Mouse (Mus musculus): Measurements from ENCODE around the gene Cnga2. TPM values are rescaled to one million over a fixed set of nuclear protein-coding genes. Genes with fewer than 3 reads are reported as not detected.
A peak's percentile ranks its signal among the peaks of the same experiment; 100 is the strongest.

Cnga2 gene
- polyA plus RNA-seq, 1 experiment, result 0.01 TPM

GRCm38 (mm10) chrX:72023542-72023941 lies 31.9 kb downstream of the Cnga2 start:
- Histone ChIP-seq H3K4me3 (no peak overlapping the region), H3K27me3 (ENCODE audit: control insufficient read depth, insufficient read depth, insufficient read length) (no peaks in the 10 kb centered on the region), H3K79me2 (ENCODE audit: control insufficient read depth, insufficient read depth) (no peaks in the 10 kb centered on the region), H3K4me2 (ENCODE audit: low read depth) (no peak overlapping the region), H3K36me3 (ENCODE audit: control insufficient read depth, insufficient read depth) (no peaks in the 10 kb centered on the region), H3ac (ENCODE audit: control insufficient read depth, insufficient read length) (no peak overlapping the region)
- TF ChIP-seq MAX (IDR thresholded peaks at IDR 0.05; ENCODE audit: low read depth), result no peak
- TF ChIP-seq TCF3 (IDR thresholded peaks at IDR 0.05; ENCODE audit: insufficient read length, low read depth), result no peak
- no peak for TF ChIP-seq CEBPB (IDR thresholded peaks at IDR 0.05; ENCODE audit: insufficient read depth, poor library complexity, severe bottlenecking)
- TF ChIP-seq E2F4 (IDR thresholded peaks at IDR 0.05; ENCODE audit: insufficient read depth), result no peak
- no peak for TF ChIP-seq USF1 (IDR thresholded peaks at IDR 0.05; ENCODE audit: low read depth)
- no peak for TF ChIP-seq SRF (IDR thresholded peaks at IDR 0.05; ENCODE audit: control insufficient read depth, insufficient read length, low read depth)
- no peak for TF ChIP-seq POLR2A (IDR thresholded peaks at IDR 0.05; ENCODE audit: insufficient read length, low read depth)
- TF ChIP-seq MYOG (IDR thresholded peaks at IDR 0.05; ENCODE audit: control insufficient read depth in 1 of 3, insufficient read depth in 1 of 3, insufficient read length in 2 of 3, low read depth in 2 of 3), result no peak
- TF ChIP-seq POLR2AphosphoS2 (IDR thresholded peaks at IDR 0.05; ENCODE audit: insufficient read length, low read depth), result no peak
- no peak for TF ChIP-seq MYOD1 (IDR thresholded peaks at IDR 0.05; ENCODE audit: control insufficient read depth in 1 of 3, insufficient read length in 2 of 3, low read depth in 2 of 3)
- TF ChIP-seq REST (IDR thresholded peaks at IDR 0.05; ENCODE audit: insufficient read depth, insufficient read length), result no peak
- TF ChIP-seq TCF12 (IDR thresholded peaks at IDR 0.05; ENCODE audit: insufficient read depth, poor library complexity, severe bottlenecking), result no peak

- Histone ChIP-seq H3K27me3 (ENCODE audit: control insufficient read depth, insufficient read depth, insufficient read length) (no peaks in the 10 kb centered on the region), H3K36me3 (ENCODE audit: control insufficient read depth, insufficient read depth) (no peaks in the 10 kb centered on the region), H3K79me2 (ENCODE audit: control insufficient read depth, insufficient read depth) (no peaks in the 10 kb centered on the region), H3K4me2 (ENCODE audit: low read depth) (peak overlapping the region; percentile 21), H3K4me3 (no peak overlapping the region), H3ac (ENCODE audit: control insufficient read depth, insufficient read length) (no peak overlapping the region)
- TF ChIP-seq MYOG (IDR thresholded peaks at IDR 0.05; ENCODE audit: control insufficient read depth in 1 of 3, insufficient read depth in 1 of 3, insufficient read length in 2 of 3, low read depth in 2 of 3) (peak in 1 of 3 experiments; percentile 32), MAX (IDR thresholded peaks at IDR 0.05; ENCODE audit: low read depth) (no peak), REST (IDR thresholded peaks at IDR 0.05; ENCODE audit: insufficient read depth, insufficient read length) (no peak), CEBPB (IDR thresholded peaks at IDR 0.05; ENCODE audit: insufficient read depth, poor library complexity, severe bottlenecking) (peak; percentile 46; the same call in 1 of the 2 replicates), E2F4 (IDR thresholded peaks at IDR 0.05; ENCODE audit: insufficient read depth) (no peak), MYOD1 (IDR thresholded peaks at IDR 0.05; ENCODE audit: control insufficient read depth in 1 of 3, insufficient read length in 2 of 3, low read depth in 2 of 3) (peak in 2 of 3 experiments; percentile 35 to 41), POLR2AphosphoS2 (IDR thresholded peaks at IDR 0.05; ENCODE audit: insufficient read length, low read depth) (no peak), TCF12 (IDR thresholded peaks at IDR 0.05; ENCODE audit: insufficient read depth, poor library complexity, severe bottlenecking) (peak; percentile 25)
Observed at GRCm38 (mm10) chrX:72044056-72044455, 52.4 kb downstream of the Cnga2 start.

- no peak overlapping the region for H3ac ChIP-seq (ENCODE audit: control insufficient read depth, insufficient read length)
- TF ChIP-seq REST (IDR thresholded peaks at IDR 0.05; ENCODE audit: insufficient read depth, insufficient read length) (no peak), TCF12 (IDR thresholded peaks at IDR 0.05; ENCODE audit: insufficient read depth, poor library complexity, severe bottlenecking) (no peak), TCF3 (IDR thresholded peaks at IDR 0.05; ENCODE audit: insufficient read length, low read depth) (no peak), MAX (IDR thresholded peaks at IDR 0.05; ENCODE audit: low read depth) (no peak), POLR2AphosphoS2 (IDR thresholded peaks at IDR 0.05; ENCODE audit: insufficient read length, low read depth) (no peak), POLR2A (IDR thresholded peaks at IDR 0.05; ENCODE audit: insufficient read length, low read depth) (no peak), USF1 (IDR thresholded peaks at IDR 0.05; ENCODE audit: low read depth) (no peak), CEBPB (IDR thresholded peaks at IDR 0.05; ENCODE audit: insufficient read depth, poor library complexity, severe bottlenecking) (no peak)
- H3K36me3 ChIP-seq (ENCODE audit: control insufficient read depth, insufficient read depth), result no peaks in the 10 kb centered on the region
- no peak overlapping the region for H3K4me2 ChIP-seq (ENCODE audit: low read depth)
- H3K27me3 ChIP-seq (ENCODE audit: control insufficient read depth, insufficient read depth, insufficient read length), result no peaks in the 10 kb centered on the region
- no peak overlapping the region for H3K4me3 ChIP-seq
- no peaks in the 10 kb centered on the region for H3K79me2 ChIP-seq (ENCODE audit: control insufficient read depth, insufficient read depth)
Observed at GRCm38 (mm10) chrX:72047918-72048317, 56.3 kb downstream of the Cnga2 start.

Other genes starting within 250 kb of the Cnga2 start
- 17.3 TPM for gene Vma21, start 175.9 kb upstream of the Cnga2 start, polyA plus RNA-seq (2012; fragmentation: generic; extraction: Trizol)
- 0.06 TPM for gene Gm1141, start 70.8 kb upstream of the Cnga2 start, polyA plus RNA-seq (2012; fragmentation: generic; extraction: Trizol)
- gene Prrg3, start 29.2 kb upstream of the Cnga2 start, polyA plus RNA-seq (2012; fragmentation: generic; extraction: Trizol), result not detected
- not detected for gene Fate1, start 18.9 kb upstream of the Cnga2 start, polyA plus RNA-seq (2012; fragmentation: generic; extraction: Trizol)
- gene Magea4, start 230.2 kb downstream of the Cnga2 start, polyA plus RNA-seq (2012; fragmentation: generic; extraction: Trizol), result not detected